Comparison of ENCODE assay signal across 22 mouse cellular contexts in the genomic region with DNA sequence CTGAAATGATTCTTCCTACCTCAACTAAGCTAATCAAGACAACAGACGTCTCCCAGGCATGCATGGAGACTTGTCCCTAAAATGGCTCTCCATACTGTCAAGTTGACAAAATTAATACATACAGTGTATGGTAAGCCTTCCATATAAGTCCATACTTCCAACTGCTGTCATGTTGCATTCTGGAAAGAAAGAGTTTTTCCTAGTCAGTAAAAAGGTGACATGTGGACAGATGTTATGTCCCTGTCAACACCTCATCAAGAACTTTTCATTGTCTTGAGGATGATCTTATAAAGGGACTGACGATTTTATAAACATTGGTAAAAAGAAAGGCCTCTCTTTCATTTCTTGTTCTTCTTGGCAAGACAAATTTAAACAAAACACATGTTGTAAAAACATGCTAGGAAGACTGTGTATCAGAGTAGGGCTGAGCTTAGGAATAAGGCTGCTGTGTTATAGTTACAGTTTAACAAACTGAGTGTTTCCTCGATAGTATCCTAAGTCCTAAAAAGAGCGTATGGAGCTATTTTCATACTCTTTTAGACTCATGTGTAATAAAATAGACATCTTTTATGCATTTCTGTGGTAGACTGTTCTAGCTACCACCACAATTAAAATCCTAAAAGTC.
"Had no signal": no experiment of that assay in that cellular context is flagged by ENCODE, and none has a peak within 500 bp of the region (broad histone marks: within the 10 kb centered on the region; RNA-seq: fewer than 3 reads in every experiment).

No protein-coding gene starts in this region.

- H3K4me3 ChIP-seq: layer of hippocampus, adult 2 months; limb, embryonic 10.5 days; limb, embryonic 13.5 days; liver, embryonic 12.5 days; liver, embryonic 15.5 days; midbrain, embryonic 12.5 days; midbrain, embryonic 15.5 days; neural tube, embryonic 12.5 days; neural tube, embryonic 15.5 days had no signal

- H3K9ac ChIP-seq: limb, embryonic 13.5 days; liver, embryonic 12.5 days; liver, embryonic 15.5 days; midbrain, embryonic 12.5 days; midbrain, embryonic 15.5 days; neural tube, embryonic 12.5 days; neural tube, embryonic 15.5 days had no signal

- H3K4me2 ChIP-seq: limb, embryonic 13.5 days; liver, embryonic 12.5 days; liver, embryonic 15.5 days; midbrain, embryonic 12.5 days; midbrain, embryonic 15.5 days; neural tube, embryonic 12.5 days; neural tube, embryonic 15.5 days had no signal

- H3K27ac ChIP-seq: kidney, postnatal 0 days; layer of hippocampus, adult 2 months; limb, embryonic 10.5 days; limb, embryonic 13.5 days; liver, embryonic 12.5 days; liver, embryonic 15.5 days; macrophage; midbrain, embryonic 12.5 days; midbrain, embryonic 15.5 days; neural tube, embryonic 12.5 days; neural tube, embryonic 15.5 days had no signal

- DNase-seq: kidney, adult 2 months; kidney, postnatal 25 days; layer of hippocampus, adult 9-11 months; liver; right cerebral cortex, adult 18-20 months; right cerebral cortex, postnatal 25 days; spleen, adult 18-20 months; thymus, adult 18-20 months; thymus, postnatal 14 days; thymus, postnatal 4 days had no signal

- ATAC-seq: intestine, postnatal 0 days; liver, embryonic 12.5 days; midbrain, embryonic 15.5 days had no signal

- H3K36me3 ChIP-seq: limb, embryonic 10.5 days; limb, embryonic 13.5 days; liver, embryonic 12.5 days; liver, embryonic 15.5 days; midbrain, embryonic 12.5 days; midbrain, embryonic 15.5 days; neural tube, embryonic 12.5 days; neural tube, embryonic 15.5 days had no signal

- H3K27me3 ChIP-seq: limb, embryonic 13.5 days; liver, embryonic 12.5 days; liver, embryonic 15.5 days; midbrain, embryonic 12.5 days; midbrain, embryonic 15.5 days; neural tube, embryonic 12.5 days; neural tube, embryonic 15.5 days had no signal

- H3K4me1 ChIP-seq: limb, embryonic 10.5 days; limb, embryonic 13.5 days; liver, embryonic 12.5 days; liver, embryonic 15.5 days; midbrain, embryonic 12.5 days; midbrain, embryonic 15.5 days; neural tube, embryonic 12.5 days; neural tube, embryonic 15.5 days had no signal

- H3K9me3 ChIP-seq: limb, embryonic 10.5 days; limb, embryonic 13.5 days; liver, embryonic 12.5 days; liver, embryonic 15.5 days; midbrain, embryonic 12.5 days; midbrain, embryonic 15.5 days; neural tube, embryonic 12.5 days; neural tube, embryonic 15.5 days had no signal
